Mouse (Mus musculus): Measurements from ENCODE around the gene 4930453N24Rik. TPM values are rescaled to one million over a fixed set of nuclear protein-coding genes. Genes with fewer than 3 reads are reported as not detected.

The 4930453N24Rik gene
- total and polyA plus RNA-seq, 2 experiments from 2014 or later, result 12.2 to 19.2 TPM

DNA sequence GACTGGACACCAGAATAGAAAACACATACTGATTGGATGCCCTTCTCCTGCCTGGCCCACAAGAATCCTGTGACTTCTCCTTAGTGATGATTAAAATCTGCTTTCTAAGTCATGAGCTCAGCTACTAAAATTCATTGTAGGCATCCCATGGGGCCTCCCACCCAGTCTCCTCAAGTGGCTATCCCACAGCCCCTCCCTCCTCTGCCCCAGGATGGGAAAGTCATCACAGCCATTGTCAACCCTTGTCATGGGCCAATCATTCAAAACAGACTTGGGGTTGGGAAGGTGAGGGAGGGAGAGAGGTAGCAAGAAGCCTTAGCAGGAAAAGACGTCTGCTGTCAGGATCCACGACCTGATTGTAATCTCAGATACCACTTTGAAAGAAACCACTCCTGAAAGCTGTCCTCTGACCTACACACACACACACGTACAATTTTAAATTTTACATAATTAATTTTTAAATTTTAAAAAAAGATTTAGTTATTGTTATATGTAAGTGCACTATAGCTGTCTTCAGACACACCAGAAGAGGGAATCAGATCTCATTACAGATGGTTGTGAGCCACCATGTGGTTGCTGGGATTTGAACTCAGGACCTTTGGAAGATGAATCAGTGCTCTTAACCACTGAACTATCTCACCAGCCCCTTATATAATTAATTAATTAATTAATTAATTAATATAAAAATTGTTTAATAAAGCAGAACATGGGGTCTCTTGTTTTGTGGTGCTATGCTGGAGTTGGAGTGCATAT lies 16.8 kb downstream of the 4930453N24Rik start:
- no peak overlapping the region for H3K4me2 ChIP-seq (ENCODE audit: low read depth, low read length)
- H3K4me3 ChIP-seq (ENCODE audit: low read depth, low read length), result no peak overlapping the region
- 46% methylated on average over 3 of the region's 3 CpGs for WGBS
- DNase-seq (ENCODE audit: low spot score), result no peak
- H3K4me1 ChIP-seq (ENCODE audit: control insufficient read depth, insufficient read depth), result peaks cover 11% of the 10 kb centered on the region; the same call in 1 of the 2 replicates
- H3K9me3 ChIP-seq (replicated peaks; ENCODE audit: control insufficient read depth, low read length), result no peaks in the 10 kb centered on the region
- H3K27me3 ChIP-seq (ENCODE audit: control insufficient read depth, insufficient read depth, low read length), result no peaks in the 10 kb centered on the region
- TF ChIP-seq CTCF (IDR thresholded peaks at IDR 0.05; ENCODE audit: low read depth) (no peak), EP300 (IDR thresholded peaks at IDR 0.05; ENCODE audit: low read depth) (no peak)
- ATAC-seq (ENCODE audit: insufficient read depth, low read depth), result no peak
- no peaks in the 10 kb centered on the region for H3K36me3 ChIP-seq (replicated peaks; ENCODE audit: control insufficient read depth, insufficient read depth, low read length)
- H3K27ac ChIP-seq (ENCODE audit: low read depth), result no peak overlapping the region
- no peak overlapping the region for H3K9ac ChIP-seq (replicated peaks; ENCODE audit: low read depth, low read length)

DNA sequence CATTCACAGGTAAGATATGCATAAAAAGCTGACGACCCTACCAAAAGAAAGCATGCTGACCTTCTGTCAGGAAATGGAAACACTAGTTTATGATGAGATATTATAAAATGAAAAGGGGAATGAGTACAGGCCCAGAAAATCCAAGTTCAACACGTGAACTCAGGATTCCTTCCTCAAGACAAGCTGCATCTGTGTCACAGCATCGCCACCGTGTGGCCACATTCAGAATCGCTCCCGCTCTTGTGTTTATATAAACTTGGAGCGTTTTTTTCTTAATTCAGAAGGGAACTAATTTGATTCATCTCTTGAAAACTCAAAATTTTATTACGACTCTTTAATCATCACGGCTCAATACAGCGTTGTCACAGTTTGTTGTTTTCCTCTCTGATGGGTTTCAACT lies 22.7 kb downstream of the 4930453N24Rik start:
- TF ChIP-seq EP300 (IDR thresholded peaks at IDR 0.05; ENCODE audit: low read depth), result no peak
- TF ChIP-seq CTCF (IDR thresholded peaks at IDR 0.05; ENCODE audit: low read depth), result peak; percentile 91
- no peak for ATAC-seq (ENCODE audit: insufficient read depth, low read depth)
- H3K9ac ChIP-seq (replicated peaks; ENCODE audit: low read depth, low read length), result no peak overlapping the region
- H3K9me3 ChIP-seq (replicated peaks; ENCODE audit: control insufficient read depth, low read length), result no peaks in the 10 kb centered on the region
- no peak overlapping the region for H3K4me3 ChIP-seq (ENCODE audit: low read depth, low read length)
- no peaks in the 10 kb centered on the region for H3K27me3 ChIP-seq (ENCODE audit: control insufficient read depth, insufficient read depth, low read length)
- no peaks in the 10 kb centered on the region for H3K4me1 ChIP-seq (ENCODE audit: control insufficient read depth, insufficient read depth)
- H3K4me2 ChIP-seq (ENCODE audit: low read depth, low read length), result no peak overlapping the region
- no peaks in the 10 kb centered on the region for H3K36me3 ChIP-seq (replicated peaks; ENCODE audit: control insufficient read depth, insufficient read depth, low read length)
- peak; percentile 41 for DNase-seq (ENCODE audit: low spot score)
- 7% methylated on average over 10 of the region's 10 CpGs for WGBS
- H3K27ac ChIP-seq (ENCODE audit: low read depth), result no peak overlapping the region

DNA sequence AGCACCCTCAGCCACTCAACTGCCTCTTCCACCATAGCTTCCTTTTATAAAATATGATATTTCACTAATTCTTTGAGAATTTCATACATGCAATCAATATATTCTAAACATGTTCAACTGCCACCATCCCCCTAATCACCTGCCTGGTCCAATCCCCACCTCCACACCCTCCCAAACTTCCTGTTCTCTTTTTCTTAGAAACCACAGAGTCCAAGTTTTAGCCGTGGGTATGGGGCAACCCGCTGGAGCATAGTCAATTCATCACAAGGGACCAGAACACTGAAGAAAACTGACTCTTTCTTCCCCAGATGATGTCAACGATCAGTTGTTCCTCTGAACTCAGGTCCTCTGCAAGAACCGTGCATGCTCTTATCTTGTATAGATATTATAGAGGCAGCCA lies 25.9 kb downstream of the 4930453N24Rik start:
- H3K4me1 ChIP-seq (ENCODE audit: control insufficient read depth, insufficient read depth), result no peaks in the 10 kb centered on the region
- ATAC-seq (ENCODE audit: insufficient read depth, low read depth) (no peak), DNase-seq (ENCODE audit: low spot score) (no peak)
- 61% methylated on average over 4 of the region's 4 CpGs for WGBS
- H3K9me3 ChIP-seq (replicated peaks; ENCODE audit: control insufficient read depth, low read length), result no peaks in the 10 kb centered on the region
- H3K4me2 ChIP-seq (ENCODE audit: low read depth, low read length), result no peak overlapping the region
- no peak for TF ChIP-seq EP300 (IDR thresholded peaks at IDR 0.05; ENCODE audit: low read depth)
- no peak for TF ChIP-seq CTCF (IDR thresholded peaks at IDR 0.05; ENCODE audit: low read depth)
- H3K27ac ChIP-seq (ENCODE audit: low read depth), result no peak overlapping the region
- no peaks in the 10 kb centered on the region for H3K27me3 ChIP-seq (ENCODE audit: control insufficient read depth, insufficient read depth, low read length)
- H3K9ac ChIP-seq (replicated peaks; ENCODE audit: low read depth, low read length), result no peak overlapping the region
- no peak overlapping the region for H3K4me3 ChIP-seq (ENCODE audit: low read depth, low read length)
- H3K36me3 ChIP-seq (replicated peaks; ENCODE audit: control insufficient read depth, insufficient read depth, low read length), result no peaks in the 10 kb centered on the region

DNA sequence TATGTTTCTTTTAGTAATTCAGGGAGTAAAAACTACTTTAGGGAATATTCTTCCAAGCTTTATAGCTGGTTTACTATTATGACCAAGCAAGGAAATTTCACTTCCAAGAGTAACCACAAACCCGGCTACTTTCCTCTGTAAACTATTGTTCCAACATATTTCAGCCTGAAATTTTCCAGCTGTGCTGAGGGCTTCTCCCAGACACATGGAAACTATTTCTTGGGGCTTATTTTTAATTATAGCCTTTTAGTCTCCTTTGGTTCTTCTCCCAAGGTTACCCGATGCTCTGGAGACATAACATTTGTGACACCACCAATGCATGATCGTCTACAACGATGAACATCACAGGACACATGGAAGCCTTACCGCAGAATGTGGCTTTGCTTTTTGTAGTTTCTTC lies 33.7 kb downstream of the 4930453N24Rik start:
- Histone ChIP-seq H3K4me3 (ENCODE audit: low read depth, low read length) (no peak overlapping the region), H3K4me1 (ENCODE audit: control insufficient read depth, insufficient read depth) (no peaks in the 10 kb centered on the region), H3K36me3 (replicated peaks; ENCODE audit: control insufficient read depth, insufficient read depth, low read length) (no peaks in the 10 kb centered on the region), H3K9ac (replicated peaks; ENCODE audit: low read depth, low read length) (no peak overlapping the region), H3K27me3 (ENCODE audit: control insufficient read depth, insufficient read depth, low read length) (no peaks in the 10 kb centered on the region), H3K9me3 (replicated peaks; ENCODE audit: control insufficient read depth, low read length) (no peaks in the 10 kb centered on the region), H3K27ac (ENCODE audit: low read depth) (no peak overlapping the region), H3K4me2 (ENCODE audit: low read depth, low read length) (no peak overlapping the region)
- no peak for DNase-seq (ENCODE audit: low spot score)
- ATAC-seq (ENCODE audit: insufficient read depth, low read depth), result no peak
- WGBS, result 81% methylated on average over 5 of the region's 5 CpGs
- TF ChIP-seq EP300 (IDR thresholded peaks at IDR 0.05; ENCODE audit: low read depth) (no peak), CTCF (IDR thresholded peaks at IDR 0.05; ENCODE audit: low read depth) (no peak)

DNA sequence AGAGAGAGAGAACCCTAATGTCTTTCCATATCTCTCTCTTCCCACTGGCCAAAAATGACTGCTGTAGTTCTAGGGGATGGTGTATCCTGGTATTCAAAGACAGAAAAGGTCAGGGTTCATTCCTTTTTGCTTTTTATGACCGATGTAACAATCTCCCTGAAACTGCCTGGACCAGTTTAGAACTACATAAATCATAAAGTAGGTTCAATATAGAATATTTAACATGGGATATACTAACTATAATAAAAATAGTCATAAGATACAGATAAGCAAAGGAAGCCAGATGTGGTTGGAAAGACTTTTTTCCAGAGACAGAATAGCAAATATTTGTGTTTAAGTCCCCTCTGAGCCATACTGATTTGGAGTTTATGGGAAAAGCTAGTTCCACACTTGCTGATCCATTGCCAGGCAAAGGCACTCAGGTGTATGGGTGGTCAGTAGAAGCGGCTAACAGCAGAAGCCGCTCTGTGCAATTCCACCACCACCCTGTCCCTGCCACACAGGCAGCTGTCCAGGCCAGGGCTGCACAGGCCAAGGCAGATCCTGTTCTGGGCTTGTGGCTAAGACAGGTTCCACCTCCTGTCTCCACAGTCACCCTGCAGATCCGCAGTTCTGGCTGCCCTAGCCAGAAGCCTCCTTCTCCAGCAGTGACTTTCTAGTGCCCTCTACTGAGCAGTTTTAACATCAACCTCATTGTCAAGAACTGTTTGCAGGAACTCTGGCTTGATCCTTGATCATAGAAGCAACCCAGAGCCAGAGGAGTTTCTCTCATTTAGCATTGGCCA lies 47.5 kb downstream of the 4930453N24Rik start:
- no peaks in the 10 kb centered on the region for H3K9me3 ChIP-seq (replicated peaks; ENCODE audit: control insufficient read depth, low read length)
- H3K9ac ChIP-seq (replicated peaks; ENCODE audit: low read depth, low read length), result no peak overlapping the region
- 41% methylated on average over 4 of the region's 4 CpGs for WGBS
- peak; percentile 71 for DNase-seq (ENCODE audit: low spot score)
- H3K27me3 ChIP-seq (ENCODE audit: control insufficient read depth, insufficient read depth, low read length), result no peaks in the 10 kb centered on the region
- no peak overlapping the region for H3K27ac ChIP-seq (ENCODE audit: low read depth)
- peak; percentile 83 for ATAC-seq (ENCODE audit: insufficient read depth, low read depth)
- TF ChIP-seq CTCF (IDR thresholded peaks at IDR 0.05; ENCODE audit: low read depth) (peak; percentile 79), EP300 (IDR thresholded peaks at IDR 0.05; ENCODE audit: low read depth) (no peak)
- H3K4me3 ChIP-seq (ENCODE audit: low read depth, low read length), result no peak overlapping the region
- no peak overlapping the region for H3K4me2 ChIP-seq (ENCODE audit: low read depth, low read length)
- H3K36me3 ChIP-seq (replicated peaks; ENCODE audit: control insufficient read depth, insufficient read depth, low read length), result no peaks in the 10 kb centered on the region
- no peaks in the 10 kb centered on the region for H3K4me1 ChIP-seq (ENCODE audit: control insufficient read depth, insufficient read depth)
